Mouse (Mus musculus): ENCODE measurements around the gene Mrfap1.

DNA sequence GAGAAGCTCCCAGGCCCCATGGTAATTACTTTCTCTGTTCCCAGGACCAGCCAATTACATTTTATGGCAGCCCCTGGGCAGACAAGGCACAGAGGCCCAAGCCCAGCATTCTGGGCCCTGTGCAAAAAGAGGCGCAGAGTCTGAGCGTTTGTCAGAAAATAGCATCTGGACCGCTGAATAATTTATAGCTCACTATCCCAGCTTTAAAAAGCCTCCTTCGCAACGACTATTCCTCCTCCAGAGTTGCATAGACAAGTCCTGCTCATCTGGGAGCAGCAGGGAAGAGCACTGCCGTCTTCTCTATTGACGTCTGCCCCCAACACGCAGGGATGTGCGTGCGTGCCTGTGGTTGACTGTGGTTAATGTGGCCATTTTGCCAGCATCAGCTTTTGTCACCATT lies 47.9 kb upstream of the Mrfap1 start:
- no peak for TF ChIP-seq CTCF (IDR thresholded peaks at IDR 0.05; ENCODE audit: insufficient read depth, low read length)
- TF ChIP-seq POLR2A (IDR thresholded peaks at IDR 0.05; ENCODE audit: borderline replicate concordance, extremely low read depth, low read depth, low read length): no peak
